Mouse (Mus musculus): ENCODE measurements around the gene Zap70. TPM values are rescaled to one million over a fixed set of nuclear protein-coding genes. Genes with fewer than 3 reads are reported as not detected.
A peak's percentile ranks its signal among the peaks of the same experiment; 100 is the strongest.

Zap70 gene
- total RNA-seq (2015; ENCODE audit: low replicate concordance): 0.72 TPM in 1 of 2 replicates, not detected in the other
- total RNA-seq (2017; ENCODE audit: low replicate concordance): 0.23 and 0.64 TPM in 2 replicates

GRCm38 (mm10) chr1:36761568-36761967 is at the start of gene Zap70:
Gene Zap70 (plus strand): TSS chr1:36761798.
- no peak for ATAC-seq (replicated peaks; ENCODE audit: low FRiP score, poor library complexity, severe bottlenecking)

- ATAC-seq (replicated peaks; ENCODE audit: low FRiP score, poor library complexity, severe bottlenecking): no peak
Measured at GRCm38 (mm10) chr1:36714311-36714710, 47.3 kb upstream of the Zap70 start, which contains the start of gene Actr1b. Gene Actr1b (minus strand): TSS chr1:36714422.

DNA sequence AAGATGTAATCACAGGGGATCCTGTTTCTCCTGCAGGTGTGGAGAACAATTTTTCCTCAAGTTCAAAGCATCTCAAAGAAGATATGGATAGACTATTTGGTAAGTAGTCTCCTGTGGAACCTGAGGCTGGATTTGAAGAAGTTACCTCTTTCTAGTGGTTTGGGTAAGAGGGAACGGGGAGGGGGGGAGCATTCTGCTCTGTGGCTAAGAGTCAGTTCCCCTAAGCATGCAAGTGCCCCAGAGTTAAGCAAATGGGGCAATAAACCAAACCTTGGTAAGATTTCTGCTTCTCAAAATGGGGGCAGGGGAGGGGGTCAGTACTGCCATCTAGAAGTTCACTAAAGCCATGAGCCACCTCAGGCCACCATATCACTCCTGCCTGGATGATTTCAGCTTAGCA is 42.8 kb upstream of the Zap70 start:
- ATAC-seq (replicated peaks; ENCODE audit: low FRiP score, poor library complexity, severe bottlenecking): no peak

DNA sequence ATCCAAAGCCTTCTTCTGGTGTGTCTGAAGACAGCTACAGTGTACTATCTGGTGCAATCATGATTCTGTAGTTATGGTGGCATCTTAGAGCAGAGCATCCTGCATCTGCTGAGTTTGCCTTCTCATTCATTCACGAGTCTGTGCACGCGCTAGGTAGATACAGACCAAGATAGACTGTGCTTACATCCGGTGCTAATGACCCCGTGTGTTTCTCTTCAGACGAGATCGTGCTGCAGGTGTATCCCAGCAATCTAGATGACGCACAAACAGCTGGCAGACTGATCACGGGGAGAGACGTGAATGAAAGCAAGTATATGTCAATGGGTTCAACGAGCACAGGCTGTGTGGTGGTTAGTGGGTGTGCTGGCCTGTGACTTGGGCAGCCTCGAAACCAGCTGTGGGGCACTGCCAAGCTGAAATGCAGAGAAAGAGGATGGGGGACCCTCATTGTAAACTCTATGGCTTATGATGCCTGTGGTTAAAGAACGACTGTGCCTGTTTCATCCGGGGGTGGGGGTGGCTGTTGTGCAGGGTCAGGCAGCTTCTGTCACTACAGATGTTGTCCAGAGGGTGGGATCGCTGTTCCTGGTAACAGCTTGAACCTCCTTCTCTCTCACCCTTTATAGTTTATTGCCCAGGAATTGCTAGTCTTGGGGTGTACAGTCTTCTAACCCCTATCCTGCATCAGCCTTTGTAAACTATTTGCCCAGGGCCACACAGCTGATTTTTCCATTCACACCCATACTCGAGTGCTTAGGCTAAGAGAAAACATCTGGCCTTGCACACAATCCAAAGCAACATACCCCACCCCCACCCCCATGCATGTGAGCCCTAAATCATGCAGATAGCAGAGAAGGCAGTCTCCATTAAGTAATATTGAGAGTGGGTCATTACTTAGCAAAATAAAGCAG is 38.2 kb upstream of the Zap70 start:
- ATAC-seq (replicated peaks; ENCODE audit: low FRiP score, poor library complexity, severe bottlenecking): no peak

DNA sequence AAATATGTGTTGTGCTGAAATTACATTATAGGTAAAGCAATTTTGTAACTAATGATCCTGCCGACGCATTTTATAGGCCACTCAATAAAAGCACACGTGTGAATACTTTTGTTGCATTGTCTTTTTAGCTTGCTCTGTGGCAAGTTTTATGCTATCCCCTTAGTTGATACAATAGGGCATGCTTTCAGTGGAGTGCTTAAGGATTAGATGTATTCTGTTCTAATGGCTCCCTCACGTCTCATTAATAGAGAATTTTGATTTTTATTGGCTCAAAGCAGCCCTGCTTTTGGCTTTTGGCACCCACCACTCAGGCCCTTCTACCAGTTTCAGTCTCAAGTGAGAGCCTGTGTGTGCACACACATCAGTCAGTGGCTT is 37.6 kb upstream of the Zap70 start:
- no peak for ATAC-seq (replicated peaks; ENCODE audit: low FRiP score, poor library complexity, severe bottlenecking)

DNA sequence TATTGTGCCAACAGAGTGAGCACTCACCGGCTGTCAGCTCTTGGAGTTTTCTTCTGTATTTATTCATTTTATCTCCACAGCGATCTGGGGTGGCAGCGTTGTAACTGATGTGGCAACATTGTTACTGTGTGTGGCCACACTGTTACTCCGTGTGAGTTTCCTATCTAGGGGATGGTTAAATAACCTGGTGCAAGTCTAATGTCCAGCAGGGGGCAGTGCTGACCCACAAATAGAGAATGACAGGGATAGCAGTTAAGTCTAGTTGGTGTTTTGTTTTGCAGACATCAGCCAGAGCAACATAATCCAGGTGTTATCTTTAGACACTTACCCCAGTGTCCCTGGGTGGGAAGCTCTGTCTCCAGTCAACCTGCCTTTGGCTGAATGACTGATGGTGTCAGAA is 24.3 kb upstream of the Zap70 start:
- 0 out of 2 replicates have a peak, but pooled peaks have one; percentile 54 for ATAC-seq (replicated peaks; ENCODE audit: low FRiP score, poor library complexity, severe bottlenecking)

DNA sequence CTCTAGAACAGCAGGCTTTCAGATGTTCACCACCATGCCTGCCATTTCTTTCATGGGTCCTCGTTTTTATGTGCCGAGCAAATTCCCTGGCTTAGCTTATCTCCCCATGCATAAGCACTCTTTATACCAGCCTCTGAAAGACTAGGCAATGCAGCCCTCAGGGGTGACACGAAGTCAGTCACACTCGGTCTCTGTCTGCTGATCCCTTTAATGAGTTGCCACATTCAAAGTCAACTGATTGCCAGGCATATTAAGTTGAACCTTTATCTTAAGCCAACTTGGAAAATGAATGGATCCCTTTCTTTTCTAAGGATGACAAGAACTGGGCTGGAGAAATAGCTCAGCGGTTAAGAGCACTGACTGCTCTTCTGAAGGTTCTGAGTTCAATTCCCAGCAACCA is 22.4 kb upstream of the Zap70 start:
- ATAC-seq (replicated peaks; ENCODE audit: low FRiP score, poor library complexity, severe bottlenecking): no peak

DNA sequence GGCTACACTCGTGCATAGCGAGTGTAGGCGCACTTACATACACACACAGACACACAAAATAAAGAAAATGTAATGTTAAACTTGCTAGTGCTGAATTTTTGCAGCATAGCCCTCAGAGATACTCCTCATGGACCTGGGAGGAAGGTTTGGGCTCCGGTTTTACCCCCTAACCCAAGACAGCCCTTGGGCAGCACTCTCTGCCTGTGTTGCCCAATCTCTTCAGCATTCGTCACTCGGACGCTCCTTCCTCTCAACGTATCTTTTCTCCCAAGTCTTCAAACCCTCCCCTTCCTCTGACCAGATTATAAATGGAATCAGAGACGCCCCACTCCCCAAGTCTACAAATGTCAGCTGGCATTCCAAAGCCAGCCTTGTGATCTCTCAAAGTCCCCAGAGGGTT is 18.6 kb upstream of the Zap70 start:
- no peak for ATAC-seq (replicated peaks; ENCODE audit: low FRiP score, poor library complexity, severe bottlenecking)

- ATAC-seq (replicated peaks; ENCODE audit: low FRiP score, poor library complexity, severe bottlenecking): no peak
Measured at GRCm38 (mm10) chr1:36744268-36744944, 17.2 kb upstream of the Zap70 start.

GRCm38 (mm10) chr1:36745661-36746060 is 15.9 kb upstream of the Zap70 start:
- ATAC-seq (replicated peaks; ENCODE audit: low FRiP score, poor library complexity, severe bottlenecking): no peak

DNA sequence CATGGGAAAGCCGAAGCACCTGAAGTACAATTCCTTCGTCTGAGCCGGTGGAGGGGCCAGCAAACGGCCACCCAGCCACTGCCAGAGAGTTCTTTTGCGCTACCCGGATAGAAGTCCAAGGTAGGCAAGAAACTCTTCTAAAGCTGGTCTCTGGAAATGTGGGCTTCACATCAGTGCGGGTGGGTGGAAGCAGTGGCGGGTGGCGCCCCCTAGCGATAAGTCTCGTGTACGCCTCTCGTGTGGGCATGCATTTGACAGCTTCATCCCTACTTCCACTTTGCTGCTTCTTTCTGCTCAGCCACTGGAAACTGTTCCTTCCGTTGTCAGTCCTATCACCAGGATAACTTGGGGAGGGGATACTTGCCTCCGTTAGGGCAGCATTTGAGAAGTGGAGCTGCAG is 15.1 kb upstream of the Zap70 start:
- no peak for ATAC-seq (replicated peaks; ENCODE audit: low FRiP score, poor library complexity, severe bottlenecking)

DNA sequence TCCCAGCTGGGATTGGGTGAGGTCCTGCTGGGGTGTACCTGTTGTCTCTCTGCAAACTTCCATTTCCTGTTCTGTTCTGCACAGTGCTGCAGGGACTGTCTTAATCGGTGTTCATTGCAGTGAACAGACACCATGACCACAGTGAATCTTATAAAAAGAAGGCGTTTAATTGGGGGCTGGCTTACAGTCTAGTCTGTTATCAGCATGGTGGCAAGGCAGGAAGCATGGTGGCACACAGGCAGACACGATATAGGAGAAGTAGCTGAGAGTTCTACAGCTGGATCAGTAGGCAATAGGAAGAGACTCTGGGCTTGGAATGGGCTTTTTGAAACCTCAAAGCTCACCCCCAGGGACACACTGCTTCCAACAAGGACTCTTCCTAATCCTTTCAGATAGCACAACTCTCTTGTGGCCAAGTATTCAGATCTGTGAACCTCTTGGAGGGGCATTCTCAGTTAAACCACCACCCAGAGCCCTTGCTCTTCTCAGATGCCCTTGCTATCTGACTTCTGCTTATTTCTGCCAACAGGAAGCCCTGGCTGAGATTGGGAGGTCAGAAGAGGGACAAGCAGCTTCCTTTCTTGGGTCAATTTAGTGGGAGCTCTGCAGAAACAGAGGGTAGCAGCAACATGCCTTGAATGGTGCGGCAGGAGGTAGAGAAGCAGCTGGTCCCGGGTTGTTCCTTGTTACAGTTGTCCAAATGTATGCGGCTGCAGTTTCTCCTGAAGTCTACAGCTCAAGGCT is 7.5 kb upstream of the Zap70 start:
- no peak for ATAC-seq (replicated peaks; ENCODE audit: low FRiP score, poor library complexity, severe bottlenecking)

GRCm38 (mm10) chr1:36758553-36758952 is 3.0 kb upstream of the Zap70 start:
- no peak for ATAC-seq (replicated peaks; ENCODE audit: low FRiP score, poor library complexity, severe bottlenecking)

- no peak for ATAC-seq (replicated peaks; ENCODE audit: low FRiP score, poor library complexity, severe bottlenecking)
Measured at GRCm38 (mm10) chr1:36759076-36759475, 2.5 kb upstream of the Zap70 start.

GRCm38 (mm10) chr1:36760401-36760800 is 1.2 kb upstream of the Zap70 start:
- no peak for ATAC-seq (replicated peaks; ENCODE audit: low FRiP score, poor library complexity, severe bottlenecking)

GRCm38 (mm10) chr1:36761061-36761460 is 537 bp upstream of the Zap70 start:
- no peak for ATAC-seq (replicated peaks; ENCODE audit: low FRiP score, poor library complexity, severe bottlenecking)

- no peak for ATAC-seq (replicated peaks; ENCODE audit: low FRiP score, poor library complexity, severe bottlenecking)
Measured at GRCm38 (mm10) chr1:36766431-36767205, 5.0 kb downstream of the Zap70 start.

DNA sequence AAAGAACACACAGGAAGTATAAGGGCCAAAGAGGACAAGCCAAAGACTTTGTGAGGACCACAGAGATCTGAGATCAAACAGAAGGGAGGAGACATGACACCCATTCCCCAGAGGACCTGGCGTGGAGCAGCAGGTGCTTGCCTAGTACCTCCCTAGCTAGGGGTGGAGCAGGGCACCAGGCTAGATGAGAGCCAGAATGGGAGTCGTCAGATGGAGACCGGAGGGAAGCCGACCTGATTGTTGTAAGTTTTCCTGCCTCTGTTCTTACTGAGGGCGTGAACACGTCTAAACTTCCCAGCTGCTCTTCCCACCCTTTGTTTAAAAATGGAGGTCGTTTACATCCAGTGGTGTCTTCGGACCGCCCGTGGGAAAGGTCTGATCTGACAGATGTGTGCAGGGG is 5.7 kb downstream of the Zap70 start:
- no peak for ATAC-seq (replicated peaks; ENCODE audit: low FRiP score, poor library complexity, severe bottlenecking)

DNA sequence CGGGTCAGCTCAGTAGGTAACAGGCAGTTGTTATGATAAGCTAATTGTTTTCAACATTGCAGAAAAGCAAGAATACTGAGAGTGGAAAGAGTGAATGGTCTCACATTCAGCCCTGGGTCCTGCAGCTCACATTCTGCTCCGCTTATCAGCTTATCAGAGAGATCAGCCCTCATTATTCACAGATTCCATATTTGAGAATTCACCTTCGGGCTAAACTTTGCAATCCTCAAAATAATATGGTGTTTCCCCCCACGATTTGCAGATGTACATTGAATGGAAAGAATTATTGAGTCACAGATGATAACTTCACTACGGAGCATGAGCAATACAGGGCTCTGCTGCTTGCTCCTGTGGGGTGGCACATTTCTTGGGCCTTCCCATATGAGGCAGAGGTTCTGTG is 7.2 kb downstream of the Zap70 start:
- no peak for ATAC-seq (replicated peaks; ENCODE audit: low FRiP score, poor library complexity, severe bottlenecking)

- ATAC-seq (replicated peaks; ENCODE audit: low FRiP score, poor library complexity, severe bottlenecking): no peak
Measured at GRCm38 (mm10) chr1:36769951-36770350, 8.4 kb downstream of the Zap70 start.
